Mouse (Mus musculus) brain, embryonic 18.5 days (tissue): ENCODE results near the gene Cdk8.
"Not testable (repeated sequence)": the region's sequence is repeated elsewhere in the genome, so short reads cannot be mapped to it uniquely, and the experiment has no call there.

Source experiments
- DNase-seq: peaks from one replicate; pipeline ENCODE4 v3.0.0-alpha.2; 2012; ENCODE audit warnings: low read depth, low spot score

Cdk8 gene

GRCm38 (mm10) chr5:146230864-146231654 lies at the start of gene Cdk8:
Gene Cdk8, plus strand, starts transcription at chr5:146231230.
- peak; percentile 92 for DNase-seq

GRCm38 (mm10) chr5:146185204-146185603 lies 45.8 kb upstream of the Cdk8 start, which contains the start of gene 1700001J03Rik:
Gene 1700001J03Rik, minus strand, starts transcription at chr5:146185304.
- DNase-seq, result not testable (repeated sequence)

- not testable (repeated sequence) for DNase-seq
These were observed 43.6 kb upstream of the Cdk8 start for GRCm38 (mm10) chr5:146187441-146187840.

GRCm38 (mm10) chr5:146188144-146188543 lies 42.9 kb upstream of the Cdk8 start:
- DNase-seq, result no peak

GRCm38 (mm10) chr5:146188712-146189111 lies 42.3 kb upstream of the Cdk8 start:
- no peak for DNase-seq

- no peak for DNase-seq
These were observed 40.9 kb upstream of the Cdk8 start for GRCm38 (mm10) chr5:146190093-146190492.

- no peak for DNase-seq
These were observed 40.3 kb upstream of the Cdk8 start for GRCm38 (mm10) chr5:146190501-146191269.

- DNase-seq, result no peak
These were observed 37.7 kb upstream of the Cdk8 start for GRCm38 (mm10) chr5:146193360-146193759.

GRCm38 (mm10) chr5:146199073-146199472 lies 32.0 kb upstream of the Cdk8 start:
- no peak for DNase-seq

- no peak for DNase-seq
These were observed 31.5 kb upstream of the Cdk8 start for GRCm38 (mm10) chr5:146199540-146199939.

- no peak for DNase-seq
These were observed 30.4 kb upstream of the Cdk8 start for GRCm38 (mm10) chr5:146200580-146200979.

GRCm38 (mm10) chr5:146203921-146204320 lies 27.1 kb upstream of the Cdk8 start:
- DNase-seq, result no peak

- DNase-seq, result no peak
These were observed 25.5 kb upstream of the Cdk8 start for GRCm38 (mm10) chr5:146205537-146205936.

GRCm38 (mm10) chr5:146220501-146220878 lies 10.5 kb upstream of the Cdk8 start:
- no peak for DNase-seq

- DNase-seq, result peak; percentile 91
These were observed 9.9 kb upstream of the Cdk8 start, which contains the start of gene Rnf6 for GRCm38 (mm10) chr5:146220879-146221714. Gene Rnf6, minus strand, starts transcription at chr5:146221555.

- no peak for DNase-seq
These were observed 9.3 kb upstream of the Cdk8 start for GRCm38 (mm10) chr5:146221722-146222121.

- DNase-seq, result no peak
These were observed 7.2 kb upstream of the Cdk8 start for GRCm38 (mm10) chr5:146223786-146224185.

- DNase-seq, result no peak
These were observed 3.5 kb upstream of the Cdk8 start for GRCm38 (mm10) chr5:146227496-146227895.

- no peak for DNase-seq
These were observed 970 bp upstream of the Cdk8 start for GRCm38 (mm10) chr5:146229869-146230650.

- DNase-seq, result no peak
These were observed 596 bp downstream of the Cdk8 start for GRCm38 (mm10) chr5:146231655-146231996.

GRCm38 (mm10) chr5:146232056-146232675 lies 1.1 kb downstream of the Cdk8 start:
- no peak for DNase-seq
